Mouse (Mus musculus) liver, adult 2 months (tissue): Measurements from ENCODE around the gene Rhoa. TPM values are rescaled to one million over a fixed set of nuclear protein-coding genes. Genes with fewer than 3 reads are reported as not detected.

Experiments used
- DNase-seq: peaks from one replicate; pipeline ENCODE4 v3.0.0-alpha.2; 2011; ENCODE audit warnings: low read depth, low spot score; ENCODE audit errors: extremely low read depth
- H3K27ac ChIP-seq: fragments of 200-500 bp; replicated peaks from 2 replicates; pipeline ENCODE4 v1.5.1; 2012; ENCODE audit warnings: low read depth, mild to moderate bottlenecking, control low read depth, inconsistent platforms, low read length; ENCODE audit not compliant: insufficient read depth
- H3K27me3 ChIP-seq: fragments of 200-500 bp; 2 replicates; pipeline ENCODE4 v1.6.1; 2012; ENCODE audit warnings: mild to moderate bottlenecking, moderate library complexity, low read length, inconsistent platforms; ENCODE audit not compliant: control insufficient read depth, insufficient read depth
- H3K36me3 ChIP-seq: fragments of 200-500 bp; 2 replicates; pipeline ENCODE4 v1.6.1; 2012; ENCODE audit warnings: low read length, inconsistent platforms; ENCODE audit not compliant: control insufficient read depth, insufficient read depth
- H3K4me1 ChIP-seq: fragments of 200-500 bp; 2 replicates; pipeline ENCODE4 v1.6.1; 2011; ENCODE audit warnings: low read length; ENCODE audit not compliant: control insufficient read depth, insufficient read depth
- H3K4me3 ChIP-seq: fragments of 200-500 bp; 2 replicates; pipeline ENCODE4 v1.5.1; 2011; ENCODE audit warnings: low read depth, mild to moderate bottlenecking, control low read depth, low read length, moderate library complexity; ENCODE audit not compliant: insufficient read depth
- H3K79me2 ChIP-seq: fragments of 200-500 bp; 2 replicates; pipeline ENCODE4 v1.6.1; 2012; ENCODE audit warnings: inconsistent platforms, mild to moderate bottlenecking, low read length, moderate library complexity; ENCODE audit not compliant: control insufficient read depth, insufficient read depth
- H3K9ac ChIP-seq: fragments of 200-500 bp; 2 replicates; pipeline ENCODE4 v1.6.1; 2012; ENCODE audit warnings: low read depth, mild to moderate bottlenecking, control low read depth, inconsistent platforms, low read length
- CTCF ChIP-seq: fragments of 200-500 bp; IDR thresholded peaks from 2 replicates; pipeline ENCODE4 v1.5.1; 2011; ENCODE audit warnings: low read depth, low read length, control low read depth
- POLR2A ChIP-seq: fragments of 200-500 bp; IDR thresholded peaks from 2 replicates; pipeline ENCODE4 v1.6.1; 2011; ENCODE audit warnings: low read length, control low read depth; ENCODE audit not compliant: insufficient read depth; ENCODE audit errors: extremely low read depth
- WGBS: fragments of 180-500 bp; shearing (Covaris S2); methylation state at CpG from one replicate; pipeline ENCODE4 v1.1.7; 2018; 5-methylcytosine and 5-hydroxymethylcytosine counted together
- polyA plus RNA-seq: library from polyadenylated mRNA; depleted of rRNA; stranded (reverse); fragments of >200 nt; gene quantifications from 2 replicates; pipeline ENCODE4 v1.2.3, GENCODE M21; 2012; rRNA removed
- total RNA-seq: library from RNA; depleted of rRNA; stranded (reverse); fragments of >200 nt; gene quantifications from 2 replicates; pipeline ENCODE4 v1.2.3, GENCODE M21; 2014; rRNA removed

The Rhoa gene
- total RNA-seq (123 TPM in 2 replicates), polyA plus RNA-seq (64.7 and 82.8 TPM in 2 replicates)

- peak; percentile 99 for DNase-seq
These were observed at the start of gene Rhoa, which contains the start of gene Tcta for GRCm38 (mm10) chr9:108305629-108306520. Rhoa (plus strand) TSS chr9:108306129. Tcta (minus strand) TSS chr9:108306160.

GRCm38 (mm10) chr9:108260526-108260925, 45.4 kb upstream of the Rhoa start:
- WGBS: 84% methylated on average over 4 of the region's 4 CpGs
- Histone ChIP-seq H3K9ac (no peak overlapping the region), H3K79me2 (peaks cover 46% of the 10 kb centered on the region), H3K27ac (no peak overlapping the region), H3K27me3 (no peaks in the 10 kb centered on the region), H3K4me3 (no peak overlapping the region), H3K36me3 (no peaks in the 10 kb centered on the region), H3K4me1 (peaks cover 14% of the 10 kb centered on the region)
- TF ChIP-seq POLR2A (no peak), CTCF (no peak)
- DNase-seq: no peak

More at GRCm38 (mm10) chr9:108305629-108306520, at the start of gene Rhoa, which contains the start of gene Tcta:
- H3K4me1 ChIP-seq: peaks cover 27% of the 10 kb centered on the region
- peaks cover 13% of the 10 kb centered on the region for H3K79me2 ChIP-seq
- WGBS: under 1% methylated on average over 77 of the region's 81 CpGs
- TF ChIP-seq CTCF (no peak), POLR2A (peak; percentile 90)
- H3K27ac ChIP-seq: peak within 1 kb of the TSS; percentile 93
- peaks cover 14% of the 10 kb centered on the region for H3K36me3 ChIP-seq
- H3K27me3 ChIP-seq: no peaks in the 10 kb centered on the region
- peak within 1 kb of the TSS; percentile 96 for H3K9ac ChIP-seq
- peak within 1 kb of the TSS; percentile 91 for H3K4me3 ChIP-seq

- Histone ChIP-seq H3K4me1 (peaks cover 14% of the 10 kb centered on the region), H3K79me2 (peaks cover 40% of the 10 kb centered on the region), H3K27ac (no peak overlapping the region), H3K36me3 (no peaks in the 10 kb centered on the region), H3K9ac (no peak overlapping the region; the same call in 1 of the 2 replicates), H3K27me3 (no peaks in the 10 kb centered on the region), H3K4me3 (no peak overlapping the region)
- DNase-seq: no peak
- TF ChIP-seq CTCF: no peak
- TF ChIP-seq POLR2A: no peak
- WGBS: 61% methylated on average over 7 of the region's 7 CpGs
These were observed 44.1 kb upstream of the Rhoa start for GRCm38 (mm10) chr9:108261865-108262264.

GRCm38 (mm10) chr9:108262494-108263049, 43.4 kb upstream of the Rhoa start:
- Histone ChIP-seq H3K27ac (peak overlapping the region; percentile 69; the same call in 1 of the 2 replicates), H3K4me1 (peaks cover 14% of the 10 kb centered on the region), H3K4me3 (peak overlapping the region; percentile 73), H3K27me3 (no peaks in the 10 kb centered on the region), H3K9ac (peak overlapping the region; percentile 94), H3K36me3 (no peaks in the 10 kb centered on the region), H3K79me2 (peaks cover 35% of the 10 kb centered on the region)
- WGBS: 25% methylated on average over 11 of the region's 11 CpGs
- DNase-seq: peak; percentile 46
- no peak for TF ChIP-seq CTCF
- TF ChIP-seq POLR2A: no peak

GRCm38 (mm10) chr9:108263131-108263681, 42.7 kb upstream of the Rhoa start:
- Histone ChIP-seq H3K9ac (peak overlapping the region; percentile 94), H3K4me1 (peaks cover 14% of the 10 kb centered on the region), H3K36me3 (no peaks in the 10 kb centered on the region), H3K4me3 (peak overlapping the region; percentile 73), H3K79me2 (peaks cover 33% of the 10 kb centered on the region), H3K27me3 (no peaks in the 10 kb centered on the region), H3K27ac (peak overlapping the region; percentile 69)
- peak; percentile 53 for DNase-seq
- no peak for TF ChIP-seq POLR2A
- no peak for TF ChIP-seq CTCF
- WGBS: under 1% methylated on average over 59 of the region's 62 CpGs
